Mouse (Mus musculus) mesoderm, embryonic 11.5 days (tissue): ENCODE measurements at regions not wholly inside any gene's neighbourhood (a gene's known extent, or its start where the extent isn't known, plus 50 kb on each side); places are given as distances from the start of the nearest gene placed in this dataset.
"Not testable (repeated sequence)": the region's sequence is repeated elsewhere in the genome, so short reads cannot be mapped to it uniquely, and the experiment has no call there.

Experiments
- DNase-seq: peaks from one replicate; pipeline ENCODE4 v3.0.0-alpha.2; 2012; ENCODE audit warnings: low read depth, low spot score

GRCm38 (mm10) chr1:140693482-140693881, 447.5 kb downstream of the Kcnt2 start:
- no peak for DNase-seq

GRCm38 (mm10) chr1:140730189-140730588, 484.2 kb downstream of the Kcnt2 start:
- DNase-seq = no peak

DNA sequence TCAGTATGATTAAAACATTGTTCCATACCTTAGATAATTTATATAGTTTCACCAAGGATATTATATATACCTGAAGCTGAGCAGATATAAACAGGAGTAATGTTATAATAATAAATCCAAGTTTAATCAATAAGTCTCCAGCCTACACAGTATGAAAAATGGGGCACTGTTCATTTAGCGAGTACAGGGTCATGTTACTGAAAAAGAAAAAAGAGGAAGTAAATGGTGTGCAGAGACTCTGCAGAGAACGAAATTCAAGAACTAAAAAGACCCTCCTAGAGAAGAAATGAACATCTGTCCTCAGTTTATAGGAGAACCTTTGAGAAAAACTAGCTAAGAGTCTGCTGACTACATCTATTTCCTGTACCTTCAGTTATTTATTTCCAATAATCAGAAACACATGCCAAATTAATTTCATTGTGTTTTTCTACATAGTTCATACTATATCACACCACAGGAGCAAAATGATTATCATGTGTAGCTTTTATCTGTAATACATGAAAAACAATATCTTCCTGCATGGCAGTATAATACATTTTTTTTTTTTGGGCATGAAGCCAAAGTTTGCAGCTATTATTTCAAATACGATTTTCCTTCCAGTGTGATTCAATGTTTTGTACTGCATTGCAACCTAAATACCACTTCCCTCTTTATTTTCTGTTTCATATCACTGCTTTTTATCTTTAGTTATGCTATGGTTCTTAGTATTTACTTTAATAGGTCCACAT, 493.2 kb downstream of the Kcnt2 start:
- DNase-seq = no peak

DNA sequence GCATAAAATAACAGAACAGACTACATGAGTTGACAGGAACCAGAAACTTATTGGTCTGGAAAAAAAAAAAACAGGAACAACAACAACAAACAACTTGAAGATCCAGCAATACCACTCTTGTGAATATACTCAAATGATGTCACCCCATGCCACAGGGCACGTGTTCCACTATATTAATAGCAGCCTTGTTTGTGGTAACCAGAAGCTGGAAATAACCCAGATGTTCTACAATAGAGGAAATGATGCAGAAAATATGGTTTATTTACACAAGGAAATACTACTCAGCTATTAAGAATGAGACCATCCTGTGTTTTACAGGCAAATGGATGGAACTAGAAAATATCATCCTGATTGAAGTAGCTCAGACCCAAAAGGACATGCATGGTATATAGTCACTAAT, 494.1 kb downstream of the Kcnt2 start:
- DNase-seq = no peak

DNA sequence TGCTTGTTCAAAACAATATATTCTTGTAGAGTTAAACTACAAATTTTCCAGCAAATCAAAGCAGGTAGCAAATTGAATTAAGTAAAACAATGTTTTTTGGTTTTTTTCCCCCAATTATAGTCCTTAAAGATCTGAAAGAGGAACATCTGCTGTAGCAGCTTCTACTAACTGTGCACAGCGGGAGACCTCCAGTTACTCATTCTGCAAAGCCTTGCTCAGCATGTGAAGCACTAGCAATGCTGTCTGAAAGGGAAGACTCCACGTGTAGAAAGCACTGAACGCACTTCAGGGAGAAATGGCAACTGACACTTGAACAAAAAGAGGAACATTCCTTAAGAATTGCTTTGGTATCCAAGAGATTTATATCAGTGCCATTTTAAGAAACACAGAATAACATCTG, 502.1 kb downstream of the Kcnt2 start:
- DNase-seq = peak; percentile 63

GRCm38 (mm10) chr1:140765906-140766305, 519.9 kb downstream of the Kcnt2 start:
- no peak for DNase-seq

GRCm38 (mm10) chr1:140773769-140774168, 527.8 kb downstream of the Kcnt2 start:
- not testable (repeated sequence) for DNase-seq

- DNase-seq = no peak
These were observed 564.2 kb downstream of the Kcnt2 start for GRCm38 (mm10) chr1:140810170-140810569.

DNA sequence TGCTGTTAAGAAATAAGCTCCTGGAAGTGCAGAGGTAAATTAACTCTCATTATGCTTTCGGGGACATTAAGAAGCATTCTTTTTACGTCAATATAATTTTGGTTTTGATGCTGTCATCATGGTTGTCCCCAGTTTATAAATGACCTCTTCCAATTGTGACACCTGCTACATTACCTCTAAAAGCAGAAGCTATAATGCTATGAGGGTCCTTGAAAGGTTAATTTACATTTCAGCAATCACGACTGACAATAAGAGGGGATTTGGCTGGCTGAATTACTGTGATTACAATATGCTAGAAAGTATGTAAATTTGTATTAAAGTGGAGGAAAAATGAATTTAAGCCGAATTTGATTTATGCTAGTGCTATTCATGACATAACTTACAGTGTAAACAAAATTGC, 592.8 kb downstream of the Kcnt2 start:
- no peak for DNase-seq

DNA sequence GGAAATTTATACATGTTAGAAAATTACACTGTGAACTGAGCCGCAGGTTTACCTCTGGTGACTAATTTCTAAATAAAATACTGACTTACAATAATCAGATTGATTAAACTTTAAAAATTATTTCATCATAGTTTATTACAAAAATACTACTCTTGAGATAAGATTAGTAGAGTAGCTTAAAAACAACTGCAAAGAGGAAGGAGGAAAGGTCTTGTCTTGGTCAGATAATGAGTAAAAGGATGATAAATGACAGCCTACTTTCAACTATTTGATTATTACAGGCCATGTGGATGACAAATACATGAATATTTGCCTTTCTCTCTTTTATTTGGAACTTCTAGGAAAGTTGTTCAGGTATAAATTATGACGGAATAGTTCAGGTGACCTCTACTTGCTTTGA, 594.6 kb downstream of the Kcnt2 start:
- DNase-seq = no peak

GRCm38 (mm10) chr1:140848053-140848452, 602.1 kb downstream of the Kcnt2 start:
- DNase-seq = not testable (repeated sequence)

GRCm38 (mm10) chr1:140851568-140851967, 605.6 kb downstream of the Kcnt2 start:
- DNase-seq = no peak
